Mouse (Mus musculus) neural tube, embryonic 12.5 days (tissue): ENCODE data around the gene Denr. TPM values are rescaled to one million over a fixed set of nuclear protein-coding genes. Genes with fewer than 3 reads are reported as not detected.

ENCODE experiments used
- ATAC-seq: fragments of 200-750 bp; cut with Nextera tagmentation; 2 replicates; pipeline ENCODE4 v1.8.0; 2017; ENCODE audit warnings: low read depth, mild to moderate bottlenecking, moderate TSS enrichment, moderate library complexity; ENCODE audit not compliant: low FRiP score
- H3K27ac ChIP-seq: fragments of 300-500 bp; sonication (generic); 2 replicates; pipeline ENCODE4 v1.5.1; 2016
- H3K27me3 ChIP-seq: fragments of 300-500 bp; sonication (generic); replicated peaks from 2 replicates; pipeline ENCODE4 v1.6.1; 2016; ENCODE audit warnings: mild to moderate bottlenecking
- H3K36me3 ChIP-seq: fragments of 300-500 bp; sonication (generic); 2 replicates; pipeline ENCODE4 v1.6.1; 2016; ENCODE audit warnings: mild to moderate bottlenecking
- H3K4me1 ChIP-seq: fragments of 300-500 bp; sonication (generic); 2 replicates; pipeline ENCODE4 v1.6.1; 2016
- H3K4me2 ChIP-seq: fragments of 300-500 bp; sonication (generic); replicated peaks from 2 replicates; pipeline ENCODE4 v1.6.1; 2016; ENCODE audit warnings: mild to moderate bottlenecking
- H3K4me3 ChIP-seq: fragments of 300-500 bp; sonication (generic); 2 replicates; pipeline ENCODE4 v1.5.1; 2016
- H3K9ac ChIP-seq: fragments of 300-500 bp; sonication (generic); 2 replicates; pipeline ENCODE4 v1.6.1; 2016; ENCODE audit warnings: mild to moderate bottlenecking
- H3K9me3 ChIP-seq: fragments of 300-500 bp; sonication (generic); 2 replicates; pipeline ENCODE4 v1.6.1; 2016; ENCODE audit warnings: mild to moderate bottlenecking
- WGBS: fragments of 180-500 bp; shearing (Covaris S2); methylation state at CpG from one replicate; pipeline ENCODE4 v1.1.7; 2016; 5-methylcytosine and 5-hydroxymethylcytosine counted together
- polyA plus RNA-seq: library from polyadenylated mRNA; unstranded; fragments of >200 nt; fragmentation: Nextera tagmentation; extraction: Ambion mirVana; gene quantifications from 2 replicates; pipeline ENCODE4 v1.2.1, GENCODE M21; 2016

The Denr gene
- polyA plus RNA-seq, 1 experiment from 2014 or later = 159 TPM

DNA sequence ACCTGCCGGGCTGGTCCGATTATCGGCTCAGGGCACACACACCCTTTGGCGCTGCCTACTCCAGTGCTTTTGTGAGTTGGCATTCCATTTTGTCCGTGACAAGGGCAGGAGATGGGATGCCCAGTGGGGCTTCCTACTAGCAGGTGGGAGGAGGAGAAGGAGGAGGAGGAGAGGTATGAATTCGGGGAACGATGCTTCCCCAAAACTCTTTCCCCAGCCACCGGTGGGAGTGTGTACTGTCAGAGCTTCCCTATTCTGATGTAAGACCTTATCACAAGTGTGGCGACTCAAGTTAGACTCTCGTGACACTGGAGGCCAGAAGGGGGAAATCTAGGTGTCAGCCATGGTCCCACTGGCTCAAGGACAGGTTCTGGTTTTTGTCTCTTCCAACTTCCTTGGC lies 22.6 kb upstream of the Denr start:
- Histone ChIP-seq H3K4me1 (no peaks in the 10 kb centered on the region), H3K4me2 (no peak overlapping the region), H3K27me3 (no peaks in the 10 kb centered on the region), H3K9ac (no peak overlapping the region), H3K27ac (no peak overlapping the region), H3K9me3 (no peaks in the 10 kb centered on the region), H3K4me3 (no peak overlapping the region), H3K36me3 (no peaks in the 10 kb centered on the region)
- ATAC-seq = no peak
- 85% methylated on average over 10 of the region's 10 CpGs for WGBS

GRCm38 (mm10) chr5:123886365-123886764 lies 20.6 kb upstream of the Denr start:
- H3K4me3 ChIP-seq = no peak overlapping the region
- no peaks in the 10 kb centered on the region for H3K36me3 ChIP-seq
- H3K9ac ChIP-seq = no peak overlapping the region
- H3K4me2 ChIP-seq = no peak overlapping the region
- ATAC-seq = no peak
- no peaks in the 10 kb centered on the region for H3K4me1 ChIP-seq
- H3K27me3 ChIP-seq = no peaks in the 10 kb centered on the region
- no peaks in the 10 kb centered on the region for H3K9me3 ChIP-seq
- H3K27ac ChIP-seq = no peak overlapping the region
- WGBS = 88% methylated on average over 3 of the region's 3 CpGs

DNA sequence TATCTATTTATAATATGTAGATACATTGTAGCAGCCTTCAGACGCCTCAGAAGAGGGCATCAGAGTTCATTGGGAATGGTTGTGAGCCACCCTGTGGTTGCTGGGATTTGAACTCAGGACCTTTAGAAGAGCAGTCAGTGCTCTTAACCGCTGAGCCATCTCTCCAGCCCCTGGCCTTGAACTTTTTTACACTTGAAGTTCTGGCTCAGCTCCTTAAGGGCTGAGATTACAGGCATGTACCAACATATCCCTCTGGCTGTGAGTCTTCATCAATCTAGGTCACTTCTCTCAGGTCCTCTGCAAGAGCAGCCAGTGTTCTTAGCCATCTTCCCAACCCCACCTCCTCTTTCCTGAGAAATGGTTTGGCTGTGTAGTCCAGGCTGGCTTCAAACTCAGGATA lies 16.7 kb upstream of the Denr start:
- Histone ChIP-seq H3K4me1 (no peaks in the 10 kb centered on the region), H3K27me3 (no peaks in the 10 kb centered on the region), H3K9me3 (no peaks in the 10 kb centered on the region), H3K4me3 (no peak overlapping the region), H3K36me3 (no peaks in the 10 kb centered on the region), H3K9ac (no peak overlapping the region), H3K27ac (no peak overlapping the region), H3K4me2 (no peak overlapping the region)
- WGBS = 73% methylated on average over 2 of the region's 2 CpGs
- ATAC-seq = no peak

GRCm38 (mm10) chr5:123890987-123891386 lies 16.0 kb upstream of the Denr start:
- WGBS = 81% methylated on average over 5 of the region's 5 CpGs
- ATAC-seq = no peak
- H3K9ac ChIP-seq = no peak overlapping the region
- no peaks in the 10 kb centered on the region for H3K4me1 ChIP-seq
- H3K27me3 ChIP-seq = no peaks in the 10 kb centered on the region
- H3K9me3 ChIP-seq = no peaks in the 10 kb centered on the region
- no peak overlapping the region for H3K4me3 ChIP-seq
- H3K27ac ChIP-seq = no peak overlapping the region
- H3K36me3 ChIP-seq = no peaks in the 10 kb centered on the region
- H3K4me2 ChIP-seq = no peak overlapping the region

DNA sequence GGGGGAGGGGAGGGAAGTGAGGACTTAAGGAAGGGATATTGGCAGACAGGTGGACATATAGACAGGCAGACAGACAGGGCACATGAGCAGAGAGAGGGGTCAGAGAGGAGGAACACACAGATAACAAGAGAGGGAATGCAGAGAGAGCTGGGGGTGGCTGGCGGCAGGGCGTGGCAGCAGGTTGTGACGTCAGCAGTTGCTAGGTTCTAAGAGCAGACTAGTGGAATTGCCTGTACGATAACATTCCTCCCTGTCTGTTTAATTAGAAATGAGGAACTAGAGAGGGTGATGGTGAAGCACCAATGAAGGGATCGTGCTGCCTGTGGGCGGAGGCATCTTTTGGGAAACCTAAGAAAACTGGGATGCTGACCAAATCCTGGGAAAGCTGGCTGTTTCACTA lies 15.3 kb upstream of the Denr start:
- Histone ChIP-seq H3K9ac (no peak overlapping the region), H3K27ac (no peak overlapping the region), H3K4me2 (no peak overlapping the region), H3K9me3 (no peaks in the 10 kb centered on the region), H3K4me1 (no peaks in the 10 kb centered on the region), H3K36me3 (no peaks in the 10 kb centered on the region), H3K27me3 (no peaks in the 10 kb centered on the region), H3K4me3 (no peak overlapping the region)
- ATAC-seq = no peak
- 54% methylated on average over 6 of the region's 6 CpGs for WGBS

- 95% methylated on average over 5 of the region's 5 CpGs for WGBS
- H3K9me3 ChIP-seq = no peaks in the 10 kb centered on the region
- H3K9ac ChIP-seq = no peak overlapping the region
- H3K36me3 ChIP-seq = no peaks in the 10 kb centered on the region
- no peak overlapping the region for H3K4me3 ChIP-seq
- no peak overlapping the region for H3K4me2 ChIP-seq
- no peaks in the 10 kb centered on the region for H3K4me1 ChIP-seq
- no peak overlapping the region for H3K27ac ChIP-seq
- no peaks in the 10 kb centered on the region for H3K27me3 ChIP-seq
- ATAC-seq = no peak
These were observed 13.5 kb upstream of the Denr start for GRCm38 (mm10) chr5:123893520-123893919.

DNA sequence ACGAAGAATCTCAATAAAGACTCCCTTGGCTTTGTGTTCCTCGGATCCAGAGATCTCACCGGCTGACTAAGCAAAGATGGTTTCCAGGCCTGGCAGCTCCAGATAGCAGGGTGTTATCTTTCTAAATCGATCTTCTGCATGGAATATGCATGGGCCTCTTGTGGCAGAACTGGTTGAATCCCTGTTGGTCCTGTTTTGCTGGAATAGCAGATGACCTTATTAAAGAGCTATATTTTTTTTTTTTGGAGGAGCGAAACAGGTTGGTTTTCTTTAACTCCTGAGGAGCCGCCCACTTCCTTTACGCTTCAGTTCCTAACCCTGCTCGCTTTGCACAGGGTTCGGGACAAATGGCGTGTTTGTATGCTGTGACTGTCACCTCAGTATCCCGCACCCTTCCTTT lies 10.6 kb upstream of the Denr start:
- 90% methylated on average over 11 of the region's 11 CpGs for WGBS
- H3K4me1 ChIP-seq = no peaks in the 10 kb centered on the region
- H3K36me3 ChIP-seq = no peaks in the 10 kb centered on the region
- no peaks in the 10 kb centered on the region for H3K27me3 ChIP-seq
- no peak overlapping the region for H3K4me2 ChIP-seq
- no peaks in the 10 kb centered on the region for H3K9me3 ChIP-seq
- H3K4me3 ChIP-seq = no peak overlapping the region
- H3K27ac ChIP-seq = no peak overlapping the region
- ATAC-seq = no peak
- H3K9ac ChIP-seq = no peak overlapping the region

GRCm38 (mm10) chr5:123897352-123897751 lies 9.6 kb upstream of the Denr start:
- no peak for ATAC-seq
- H3K27me3 ChIP-seq = no peaks in the 10 kb centered on the region
- H3K27ac ChIP-seq = no peak overlapping the region
- H3K4me2 ChIP-seq = no peak overlapping the region
- WGBS = 84% methylated on average over 13 of the region's 13 CpGs
- H3K9me3 ChIP-seq = no peaks in the 10 kb centered on the region
- H3K36me3 ChIP-seq = no peaks in the 10 kb centered on the region
- H3K9ac ChIP-seq = no peak overlapping the region
- H3K4me3 ChIP-seq = no peak overlapping the region
- H3K4me1 ChIP-seq = no peaks in the 10 kb centered on the region

GRCm38 (mm10) chr5:123904059-123904672 lies 2.8 kb upstream of the Denr start:
- Histone ChIP-seq H3K9me3 (no peaks in the 10 kb centered on the region), H3K27ac (no peak overlapping the region), H3K27me3 (no peaks in the 10 kb centered on the region), H3K4me3 (no peak overlapping the region), H3K36me3 (peaks cover 10% of the 10 kb centered on the region), H3K9ac (no peak overlapping the region), H3K4me2 (no peak overlapping the region), H3K4me1 (peaks cover 17% of the 10 kb centered on the region)
- 74% methylated on average over 11 of the region's 11 CpGs for WGBS
- no peak for ATAC-seq

GRCm38 (mm10) chr5:123906146-123906975 lies 614 bp upstream of the Denr start:
- WGBS = 76% methylated on average over 17 of the region's 17 CpGs
- Histone ChIP-seq H3K4me3 (peak overlapping the region; percentile 73; the same call in 1 of the 2 replicates), H3K9ac (no peak overlapping the region; the same call in 1 of the 2 replicates), H3K4me2 (peak overlapping the region; percentile 88), H3K36me3 (peaks cover 30% of the 10 kb centered on the region), H3K27me3 (no peaks in the 10 kb centered on the region), H3K4me1 (peaks cover 19% of the 10 kb centered on the region), H3K27ac (no peak overlapping the region), H3K9me3 (no peaks in the 10 kb centered on the region)
- no peak for ATAC-seq

- Histone ChIP-seq H3K27ac (no peak overlapping the region), H3K36me3 (peaks cover 41% of the 10 kb centered on the region), H3K9ac (peak overlapping the region; percentile 97), H3K4me2 (peak overlapping the region; percentile 88), H3K27me3 (no peaks in the 10 kb centered on the region), H3K4me3 (peak overlapping the region; percentile 73), H3K4me1 (peaks cover 19% of the 10 kb centered on the region), H3K9me3 (no peaks in the 10 kb centered on the region)
- 5% methylated on average over 10 of the region's 10 CpGs for WGBS
- ATAC-seq = no peak; the same call in 1 of the 2 replicates
These were observed 629 bp downstream of the Denr start for GRCm38 (mm10) chr5:123907631-123907977.

DNA sequence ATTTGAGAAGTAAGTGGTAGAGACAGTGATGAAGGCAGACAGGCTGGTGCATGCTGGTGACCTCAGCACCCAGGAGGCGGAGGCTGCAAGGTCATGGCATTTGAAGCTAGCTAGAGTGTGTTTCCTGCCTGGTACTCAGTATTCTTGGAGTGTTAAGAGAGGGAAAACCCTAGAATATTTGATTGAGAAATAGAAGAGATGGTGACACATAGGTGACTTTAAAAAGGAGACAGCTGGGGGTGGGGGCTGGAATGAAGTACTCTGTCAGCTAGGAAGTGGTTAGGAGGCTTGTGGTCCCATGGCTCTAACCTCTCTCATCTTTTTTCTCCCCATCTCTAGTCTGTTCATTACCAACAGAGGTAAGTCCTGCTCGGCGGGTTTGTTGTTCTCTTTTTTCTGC lies 7.9 kb downstream of the Denr start:
- no peaks in the 10 kb centered on the region for H3K4me1 ChIP-seq
- H3K9me3 ChIP-seq = no peaks in the 10 kb centered on the region
- 96% methylated on average over 3 of the region's 3 CpGs for WGBS
- no peak overlapping the region for H3K27ac ChIP-seq
- ATAC-seq = no peak
- no peaks in the 10 kb centered on the region for H3K27me3 ChIP-seq
- H3K9ac ChIP-seq = no peak overlapping the region
- H3K36me3 ChIP-seq = peaks cover 79% of the 10 kb centered on the region
- H3K4me3 ChIP-seq = no peak overlapping the region
- no peak overlapping the region for H3K4me2 ChIP-seq

DNA sequence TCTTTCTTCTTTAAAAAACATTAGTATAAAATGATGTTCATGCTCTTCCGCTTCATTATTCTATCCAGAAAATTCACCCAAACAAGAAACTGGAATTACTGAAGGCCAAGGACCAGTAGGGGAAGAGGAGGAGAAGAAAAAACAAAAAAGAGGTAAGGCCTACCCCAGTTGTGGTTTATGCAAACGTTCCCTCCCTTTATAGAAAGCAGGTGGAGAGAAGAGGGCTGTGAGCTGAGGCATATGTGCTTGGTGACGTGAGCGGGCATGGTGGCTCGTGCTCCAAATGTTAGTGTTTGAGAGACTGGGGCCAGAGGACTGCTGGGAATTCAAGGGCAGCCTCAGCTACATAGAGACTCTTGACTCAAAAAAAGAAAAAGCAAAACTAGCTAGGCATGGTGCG lies 15.1 kb downstream of the Denr start:
- Histone ChIP-seq H3K36me3 (peaks cover 88% of the 10 kb centered on the region), H3K9ac (no peak overlapping the region), H3K9me3 (no peaks in the 10 kb centered on the region), H3K4me2 (no peak overlapping the region), H3K4me1 (no peaks in the 10 kb centered on the region), H3K4me3 (no peak overlapping the region), H3K27ac (no peak overlapping the region), H3K27me3 (no peaks in the 10 kb centered on the region)
- 92% methylated on average over 6 of the region's 6 CpGs for WGBS
- no peak for ATAC-seq
